8 mouse cellular contexts compared by ENCODE assay signal in genomic region chr1:86486703-86487294, GRCm38 (mm10). TPM values are rescaled to one million over a fixed set of nuclear protein-coding genes. Genes with fewer than 3 reads are reported as not detected.
DNase-seq lines count a peak whose midpoint lies in the region; ATAC-seq and TF ChIP-seq lines count a peak whose summit lies in the region.

No protein-coding gene starts in this region.

- H3K27me3 ChIP-seq in heart, adult 2 months (ENCODE audit: control insufficient read depth, insufficient read depth, low read length), result no peaks in the 10 kb centered on the region
- H3K27me3 ChIP-seq in forebrain, embryonic 13.5 days, result no peaks in the 10 kb centered on the region
- H3K27me3 ChIP-seq in liver, embryonic 13.5 days, result no peaks in the 10 kb centered on the region

- no peak for TF ChIP-seq POLR2A in heart, adult 2 months (IDR thresholded peaks at IDR 0.05; ENCODE audit: insufficient read depth, low read depth, low read length)

- no peak for TF ChIP-seq CTCF in heart, adult 2 months (IDR thresholded peaks at IDR 0.05)

- peak overlapping the region; percentile 100 for H3K27ac ChIP-seq in heart, adult 2 months
- H3K27ac ChIP-seq in forebrain, embryonic 13.5 days, result peak overlapping the region; percentile 97
- H3K27ac ChIP-seq in liver, embryonic 13.5 days, result peak overlapping the region; percentile 96

- H3K4me3 ChIP-seq in heart, adult 2 months, result peak overlapping the region; percentile 70
- peak overlapping the region; percentile 60 for H3K4me3 ChIP-seq in forebrain, embryonic 13.5 days
- H3K4me3 ChIP-seq in liver, embryonic 13.5 days (replicated peaks), result peak overlapping the region; percentile 84

- no peak for TF ChIP-seq EP300 in heart, adult 2 months (IDR thresholded peaks at IDR 0.05; ENCODE audit: insufficient read depth, low read depth, low read length)

- no peak for DNase-seq in heart, adult 2 months
- DNase-seq in heart, postnatal 25 days (ENCODE audit: low spot score), result no peak
- no peak for DNase-seq in liver, embryonic 13.5 days
- DNase-seq in urinary bladder, postnatal 10 days (ENCODE audit: low spot score), result no peak
- no peak for DNase-seq in left cerebral cortex, adult 18-20 months (ENCODE audit: low spot score in 2 of 2)
- DNase-seq in kidney, postnatal 14 days, result no peak

- no peaks in the 10 kb centered on the region for H3K79me2 ChIP-seq in heart, adult 2 months (replicated peaks; ENCODE audit: control insufficient read depth, insufficient read depth, low read length)

- no peaks in the 10 kb centered on the region for H3K9me3 ChIP-seq in forebrain, embryonic 13.5 days (replicated peaks)
- H3K9me3 ChIP-seq in liver, embryonic 13.5 days (replicated peaks), result no peaks in the 10 kb centered on the region

- peaks cover 13% of the 10 kb centered on the region for H3K4me1 ChIP-seq in heart, adult 2 months (ENCODE audit: control insufficient read depth, insufficient read depth, low read length)
- H3K4me1 ChIP-seq in forebrain, embryonic 13.5 days, result peaks cover 25% of the 10 kb centered on the region
- peaks cover 57% of the 10 kb centered on the region for H3K4me1 ChIP-seq in liver, embryonic 13.5 days (replicated peaks)

- peak overlapping the region; percentile 77 for H3K4me2 ChIP-seq in forebrain, embryonic 13.5 days
- H3K4me2 ChIP-seq in liver, embryonic 13.5 days, result peak overlapping the region; percentile 94

- ATAC-seq in CD4-positive, CD25-positive, alpha-beta regulatory T cell, adult 4 months, result peak; percentile 11
- ATAC-seq in forebrain, embryonic 13.5 days, result no peak
- no peak; the same call in 1 of the 2 replicates for ATAC-seq in liver, embryonic 13.5 days (ENCODE audit: low read depth)

- 6% methylated on average over 13 of the region's 13 CpGs for WGBS in heart, adult 2 months
- 11% methylated on average over 13 of the region's 13 CpGs for WGBS in forebrain, embryonic 13.5 days
- 3% methylated on average over 13 of the region's 13 CpGs for WGBS in liver, embryonic 13.5 days (ENCODE audit: insufficient replicate concordance)

- peaks cover 5% of the 10 kb centered on the region; the same call in 1 of the 2 replicates for H3K36me3 ChIP-seq in heart, adult 2 months (ENCODE audit: control insufficient read depth, insufficient read depth, low read length)
- H3K36me3 ChIP-seq in forebrain, embryonic 13.5 days (ENCODE audit: poor library complexity, severe bottlenecking), result no peaks in the 10 kb centered on the region
- no peaks in the 10 kb centered on the region for H3K36me3 ChIP-seq in liver, embryonic 13.5 days

- H3K9ac ChIP-seq in heart, adult 2 months (ENCODE audit: low read depth, low read length), result peak overlapping the region; percentile 82
- H3K9ac ChIP-seq in forebrain, embryonic 13.5 days, result peak overlapping the region; percentile 83
- H3K9ac ChIP-seq in liver, embryonic 13.5 days, result peak overlapping the region; percentile 95

- intact Hi-C loops in heart, adult 2 months (cut with DNase I), result loop anchor here (1.0 kb wide), 3 partner anchors 14 to 44 kb away; no protein-coding TSS in a partner anchor
- intact Hi-C loops in heart, postnatal 25 days (cut with DNase I), result loop anchor here (1.0 kb wide), 2 partner anchors 14 to 39 kb away; no protein-coding TSS in a partner anchor

RNA-seq across cellular contexts. Expression of gene Ptma, which starts 39.7 kb away (rescaled TPM):
- total RNA-seq in heart, adult 2 months (2021), result 100 to 1,000 TPM; 200 to 227 TPM
- 169 and 177 TPM in 2 replicates for polyA plus RNA-seq in heart, adult 2 months (2012; rRNA removed)
- total RNA-seq in heart, postnatal 25 days (2021), result 100 to 1,000 TPM; 231 to 265 TPM
- 1,000 to 10,000 TPM; 2,790 to 2,877 TPM for polyA plus RNA-seq in CD4-positive, CD25-positive, alpha-beta regulatory T cell, adult 4 months (2017; shearing (Covaris generic))
- polyA plus RNA-seq in forebrain, embryonic 13.5 days (2015; fragmentation: Nextera tagmentation; extraction: Ambion mirVana), result 2,754 and 3,239 TPM in 2 replicates
- 1,483 and 1,688 TPM in 2 replicates for polyA plus RNA-seq in liver, embryonic 13.5 days (2015; fragmentation: Nextera tagmentation; extraction: Ambion mirVana)
- total RNA-seq in left cerebral cortex, adult 18-20 months (2021), result 100 to 1,000 TPM; 356 to 357 TPM
